Mouse (Mus musculus): Measurements from ENCODE around the gene Col6a5.

The Col6a5 gene

DNA sequence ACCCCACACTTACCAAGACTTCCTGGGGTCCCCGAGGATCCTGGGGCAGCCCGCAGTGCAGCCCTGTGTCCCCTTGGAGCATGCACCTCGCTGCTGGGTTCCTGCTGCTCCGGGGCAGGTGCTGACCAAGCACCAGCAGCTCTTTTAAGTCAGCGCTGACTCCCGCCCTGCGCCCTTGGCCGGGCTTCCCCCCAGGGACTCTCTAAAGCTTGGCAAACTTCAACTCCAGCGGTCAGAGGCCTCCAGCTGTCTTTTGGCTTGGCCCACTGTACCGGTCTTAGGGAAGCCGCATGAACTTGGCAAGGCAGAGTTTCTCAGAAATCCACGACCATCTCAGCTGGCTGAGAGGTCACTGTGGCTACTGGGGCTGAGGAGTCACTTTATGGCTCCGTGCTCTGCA, at the start of gene Col6a5:
Gene Col6a5 (minus strand): TSS at position 111 of the 400 bp plus-strand sequence.
- no peak for DNase-seq

DNA sequence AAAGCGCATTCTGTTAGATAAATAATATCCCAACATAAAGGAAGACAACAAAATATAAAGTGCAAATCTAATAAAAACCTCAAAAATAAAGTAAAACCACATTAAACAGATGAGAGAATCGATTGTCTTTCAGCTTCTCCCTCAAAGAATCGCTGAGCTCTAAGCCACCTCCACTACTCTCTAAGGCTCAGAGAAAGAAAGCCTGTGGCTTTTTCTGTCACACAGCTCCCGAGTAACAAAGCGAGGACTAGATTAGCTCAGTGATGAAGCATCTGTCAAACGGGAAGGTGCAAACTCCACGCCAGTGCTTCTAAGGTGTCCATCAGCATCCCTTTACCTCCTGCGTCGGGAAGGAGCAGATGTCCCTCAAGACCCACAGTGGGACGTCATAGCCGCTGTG, 37.5 kb upstream of the Col6a5 start:
- no peak for DNase-seq

DNA sequence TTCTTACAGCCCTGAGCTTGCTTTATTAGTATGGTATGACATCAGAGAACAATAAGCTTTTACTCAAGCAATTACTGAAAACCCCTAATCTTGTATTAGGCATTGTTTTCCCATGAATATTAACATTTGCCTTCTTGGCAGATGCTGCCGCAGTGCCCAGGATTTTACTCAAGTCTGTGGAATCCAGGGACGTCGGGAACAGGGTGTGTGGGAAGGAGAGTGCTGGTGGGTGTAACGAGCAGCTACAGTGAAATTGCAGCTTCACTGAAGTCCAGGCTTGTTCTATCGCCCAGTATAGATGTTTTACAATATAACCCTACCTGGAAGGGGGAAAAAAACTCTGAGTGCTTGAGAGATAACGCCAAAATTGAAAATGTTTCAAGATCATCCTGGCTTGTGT, 32.0 kb upstream of the Col6a5 start:
- no peak for DNase-seq

DNA sequence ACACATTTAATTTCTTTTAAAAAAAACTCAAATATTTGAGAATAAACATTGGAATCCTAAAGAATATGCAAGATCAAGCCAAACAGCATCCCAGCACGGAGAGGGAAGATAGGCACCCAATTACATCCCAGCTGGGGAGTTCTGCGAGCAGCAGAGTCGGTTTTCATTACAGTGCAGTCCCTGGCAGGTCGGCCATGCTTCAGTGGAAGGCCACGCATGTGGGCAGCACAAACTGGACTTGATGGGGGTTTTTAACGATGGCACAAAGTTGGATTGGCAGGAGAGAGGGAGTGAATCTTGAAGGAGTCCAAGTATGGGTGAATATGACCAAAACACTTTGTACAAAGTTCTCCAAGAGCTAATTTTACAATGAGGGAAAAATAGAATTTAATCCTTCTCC, 29.7 kb upstream of the Col6a5 start:
- DNase-seq = no peak

DNA sequence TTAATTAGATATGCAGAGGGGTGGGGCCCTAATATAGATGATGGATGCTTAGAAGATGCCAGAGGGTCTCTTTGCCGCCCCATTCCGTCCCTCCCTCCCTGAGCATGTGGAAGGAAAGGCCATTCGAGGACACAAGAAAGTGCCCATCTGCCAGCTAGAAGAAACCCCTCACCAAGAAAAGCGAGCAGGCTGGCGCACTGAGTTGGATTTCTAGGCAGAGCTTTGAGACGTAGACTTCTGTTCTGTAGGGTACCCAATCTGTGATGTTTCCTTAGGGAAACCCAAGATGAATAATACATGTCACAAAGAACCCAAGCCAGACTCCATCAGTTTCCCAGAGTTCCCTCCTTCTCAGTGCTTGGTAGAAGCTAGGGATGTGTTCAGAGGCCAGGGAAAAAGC, 29.0 kb upstream of the Col6a5 start:
- DNase-seq = no peak

DNA sequence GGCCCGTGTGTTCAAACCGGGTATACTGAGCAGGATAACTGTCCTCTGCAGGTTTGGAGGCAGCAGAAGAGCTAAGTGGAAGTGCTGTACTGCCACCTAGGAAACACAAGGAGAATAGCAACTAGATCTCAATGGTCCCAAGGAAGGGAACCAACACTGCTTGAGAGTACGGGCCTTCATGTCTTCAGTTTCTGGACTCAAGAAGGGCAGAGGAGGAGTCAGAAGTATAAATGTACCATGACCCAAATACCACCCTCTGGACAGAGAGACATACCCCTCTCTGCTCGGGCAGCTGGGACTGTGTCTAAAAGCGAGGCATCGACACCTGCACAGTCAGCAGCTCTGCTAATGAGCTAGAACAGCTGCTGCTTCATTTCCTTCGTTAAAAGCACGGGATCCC, 27.7 kb upstream of the Col6a5 start:
- DNase-seq = no peak

DNA sequence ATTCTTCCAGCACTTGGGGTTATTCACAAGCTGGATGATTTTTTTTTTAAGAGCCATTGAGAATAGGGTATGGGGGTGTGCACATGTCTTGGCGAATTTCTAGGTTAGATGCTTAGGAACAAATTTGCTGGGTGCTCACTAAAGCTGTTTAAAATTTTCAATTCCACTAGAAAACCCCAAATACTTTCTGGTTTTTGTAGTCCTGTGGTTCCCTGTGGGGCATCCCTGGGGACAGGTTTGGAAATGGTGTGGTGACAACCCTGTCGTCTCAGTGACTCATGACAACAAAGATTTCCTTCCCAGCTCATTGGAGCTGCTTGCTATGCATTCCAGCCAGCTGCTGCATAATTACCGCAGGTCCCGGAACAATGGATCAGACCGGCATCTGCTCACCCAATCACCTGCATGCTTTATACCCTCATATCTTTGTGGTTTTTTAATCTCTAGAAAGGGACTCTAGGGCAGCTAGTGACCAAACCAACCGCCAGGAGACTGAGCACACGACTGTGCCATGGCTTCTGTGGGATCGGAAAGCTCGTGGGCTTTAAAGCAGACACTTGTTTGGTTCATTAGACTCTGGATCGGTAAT, 24.6 kb upstream of the Col6a5 start:
- no peak for DNase-seq

DNA sequence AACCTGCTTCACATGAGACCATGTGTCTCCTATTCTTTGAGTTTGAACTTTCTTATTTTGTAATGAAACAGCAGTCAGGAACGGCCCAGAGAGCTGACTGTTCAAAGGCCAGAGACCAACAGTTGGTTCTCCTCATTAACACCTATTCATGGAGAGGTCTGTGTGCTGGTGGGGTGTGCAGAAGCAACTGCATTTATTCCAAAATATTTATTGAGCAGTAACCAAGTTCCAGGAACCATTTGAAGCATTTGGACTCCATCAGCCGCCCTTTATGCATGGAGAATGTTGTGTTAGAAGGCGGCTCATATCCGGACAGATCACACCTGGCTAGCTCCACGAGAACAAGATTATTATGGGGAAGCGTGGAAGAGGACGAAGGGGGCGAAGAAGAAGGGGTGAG, 18.0 kb upstream of the Col6a5 start:
- DNase-seq = no peak

DNA sequence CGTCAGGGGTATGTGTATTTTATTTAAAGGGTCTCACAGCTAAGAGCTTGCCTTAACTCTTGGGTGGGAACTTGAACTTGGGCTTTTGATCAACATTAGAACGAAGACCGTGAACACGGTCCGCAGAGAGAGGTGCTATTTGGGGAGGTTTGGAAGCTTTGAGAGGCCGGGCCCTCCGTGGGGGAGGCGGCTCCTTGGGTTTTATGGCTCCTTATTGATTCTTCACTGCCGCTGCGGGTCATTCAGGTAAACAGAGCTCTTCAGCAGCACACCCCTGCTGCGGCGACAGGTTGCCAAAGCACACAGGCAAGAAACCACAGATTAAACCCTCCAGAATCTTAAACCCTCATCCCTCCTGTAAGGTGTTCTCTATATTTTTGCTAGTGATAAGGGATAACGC, 16.4 kb upstream of the Col6a5 start:
- DNase-seq = no peak

DNA sequence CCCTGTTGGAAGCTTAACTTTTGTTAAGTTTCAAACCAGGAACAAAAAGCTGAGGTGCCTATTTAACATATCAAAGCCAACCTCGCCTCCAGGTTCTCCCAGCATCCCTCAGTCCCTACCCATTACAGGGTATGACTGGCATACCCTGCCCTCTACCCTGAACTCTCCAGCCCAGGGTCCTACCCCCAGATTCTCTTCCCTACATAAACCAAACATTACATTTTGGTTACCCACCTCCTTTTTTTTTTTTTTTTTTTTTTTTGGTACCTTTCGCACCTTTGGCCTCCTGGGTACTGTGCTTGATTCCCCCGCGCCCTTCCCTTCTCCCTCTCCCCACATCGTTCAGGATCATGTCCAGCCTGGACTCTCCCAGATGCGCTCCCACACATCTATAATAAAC, 15.9 kb upstream of the Col6a5 start:
- DNase-seq = no peak

DNA sequence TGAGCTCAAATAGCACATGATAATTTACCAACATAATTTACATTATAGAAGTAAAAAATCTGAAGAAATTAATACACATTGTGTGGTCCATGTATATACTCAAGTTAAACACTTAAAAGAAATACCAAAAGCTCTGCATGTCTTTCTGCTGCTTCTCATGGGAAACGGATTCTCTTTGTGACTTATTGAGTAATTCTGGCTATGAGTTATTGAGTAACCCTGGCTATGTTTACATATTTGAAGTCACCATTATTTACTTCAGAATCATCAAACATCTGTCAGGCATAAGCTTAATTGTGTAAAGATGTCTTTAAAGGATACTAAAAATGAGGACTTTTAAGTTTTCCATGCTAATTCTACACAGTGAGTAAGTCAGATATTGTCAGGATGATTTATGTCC, 13.3 kb upstream of the Col6a5 start:
- no peak for DNase-seq

DNA sequence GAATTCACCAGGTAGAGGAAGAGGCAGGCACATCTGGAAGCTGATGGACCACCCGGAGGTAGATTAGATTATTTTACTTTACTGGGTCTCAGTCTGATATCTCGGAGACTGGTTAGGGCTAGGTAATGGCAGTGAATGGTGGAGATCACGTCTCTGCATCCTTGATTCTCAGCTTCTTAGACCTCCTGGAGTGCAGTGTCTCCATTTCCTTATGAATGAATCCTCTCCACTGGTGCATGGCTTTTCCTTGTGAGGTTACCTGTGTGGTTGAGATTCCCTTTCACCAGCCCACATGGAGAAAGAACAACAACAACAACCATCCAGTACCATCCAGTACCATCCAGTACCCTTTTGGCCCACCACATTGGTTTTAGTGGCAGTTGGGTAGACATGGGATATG, 11.6 kb upstream of the Col6a5 start:
- no peak for DNase-seq

DNA sequence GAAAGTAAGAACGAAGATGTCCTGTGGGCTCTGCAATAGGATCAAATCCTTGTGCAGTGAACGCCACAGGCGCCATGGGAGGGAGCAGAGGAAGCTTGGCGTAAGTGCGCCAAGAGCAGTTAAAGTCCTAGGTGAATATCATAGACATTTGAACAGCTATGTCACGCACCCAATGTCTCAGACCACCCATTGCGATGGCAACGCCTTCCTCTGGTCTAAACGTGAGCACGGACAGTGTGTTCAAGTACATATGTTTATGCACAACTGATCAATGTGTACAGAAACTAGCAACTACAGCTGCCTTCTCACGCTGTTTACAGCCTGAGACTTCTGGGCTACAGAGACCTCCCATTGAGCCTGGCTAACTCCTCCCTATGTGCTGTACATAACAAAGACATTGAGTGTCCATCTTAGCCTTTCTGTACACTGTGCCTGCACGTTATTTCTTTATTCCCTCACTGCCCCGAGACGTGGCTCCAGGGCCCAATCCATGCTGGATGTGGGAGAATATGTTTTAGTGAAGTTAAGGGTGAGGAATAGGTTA, 11.0 kb upstream of the Col6a5 start:
- no peak for DNase-seq

DNA sequence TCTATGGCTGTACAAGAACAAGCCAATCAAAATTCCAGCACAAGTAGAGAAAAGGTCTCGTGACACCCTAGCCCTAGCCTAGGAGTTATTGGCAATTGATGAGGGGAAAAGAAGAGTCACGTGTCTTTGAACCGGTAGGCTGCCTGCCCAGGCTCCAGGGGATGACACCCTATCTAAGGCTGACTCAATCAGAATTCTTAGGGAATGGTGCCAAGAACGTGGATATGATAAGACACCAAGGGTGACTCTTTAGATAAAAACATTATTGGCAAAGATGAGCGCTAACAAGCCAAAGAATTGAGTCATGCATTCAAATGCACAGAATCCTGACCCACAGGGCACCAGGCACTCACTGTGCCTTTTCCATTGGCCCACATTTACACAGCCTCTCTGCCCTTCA, 10.5 kb upstream of the Col6a5 start:
- no peak for DNase-seq

DNA sequence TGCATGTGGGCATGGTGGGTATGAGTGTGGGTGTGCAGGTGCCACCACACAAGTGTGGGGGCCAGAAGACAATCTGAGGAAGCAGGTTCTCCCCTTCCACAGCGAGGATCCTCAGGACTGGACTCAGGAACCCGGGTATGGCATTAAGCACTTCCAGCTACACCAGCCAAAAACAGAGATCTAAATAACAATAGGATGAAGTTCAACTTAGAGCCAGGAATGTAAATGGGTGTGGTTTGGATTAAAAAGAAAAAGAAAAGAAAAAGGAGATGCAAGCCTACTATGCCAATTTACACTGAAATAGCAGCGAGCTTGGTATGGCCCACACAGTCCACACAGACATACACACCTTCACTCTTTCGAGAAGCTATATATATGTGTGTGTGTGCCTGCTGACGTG, 7.5 kb upstream of the Col6a5 start:
- DNase-seq = no peak

DNA sequence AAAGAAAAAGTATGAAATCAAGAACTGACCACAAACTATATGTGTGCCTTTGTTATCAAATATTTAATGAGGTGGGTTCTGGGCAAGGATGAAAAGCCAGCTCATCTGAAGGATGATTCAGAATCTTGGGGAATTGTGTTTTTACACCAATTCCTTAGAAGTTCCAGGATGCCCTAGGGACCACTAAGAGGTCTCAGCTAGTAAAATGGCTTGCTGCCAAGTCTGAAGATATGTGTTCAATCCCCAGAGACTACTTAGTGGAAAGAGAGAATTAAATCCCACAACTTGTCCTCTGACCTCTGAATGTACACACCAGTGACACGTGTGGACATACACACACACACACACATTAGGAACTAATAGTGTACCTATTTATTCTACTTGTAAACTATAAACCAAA, 1.3 kb downstream of the Col6a5 start:
- no peak for DNase-seq

DNA sequence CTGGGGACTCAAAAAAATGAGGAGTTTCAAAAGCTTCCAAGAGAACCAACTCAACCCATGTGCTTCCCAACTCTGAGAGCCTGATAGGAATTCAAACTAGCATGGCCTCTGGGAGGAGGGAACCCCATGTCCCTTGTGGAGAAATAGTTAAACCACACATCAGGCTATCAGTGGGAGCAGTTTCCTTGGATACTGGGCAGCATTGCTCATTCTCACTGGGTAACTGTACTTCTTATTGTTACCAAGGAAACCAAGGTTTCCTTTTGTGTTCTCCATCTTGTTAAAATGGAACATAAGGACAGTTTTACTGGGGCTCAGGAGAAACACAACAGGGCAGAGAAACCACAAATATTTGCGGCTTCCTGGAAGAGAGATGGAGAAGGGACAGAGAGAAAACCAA, 10.7 kb downstream of the Col6a5 start:
- no peak for DNase-seq

DNA sequence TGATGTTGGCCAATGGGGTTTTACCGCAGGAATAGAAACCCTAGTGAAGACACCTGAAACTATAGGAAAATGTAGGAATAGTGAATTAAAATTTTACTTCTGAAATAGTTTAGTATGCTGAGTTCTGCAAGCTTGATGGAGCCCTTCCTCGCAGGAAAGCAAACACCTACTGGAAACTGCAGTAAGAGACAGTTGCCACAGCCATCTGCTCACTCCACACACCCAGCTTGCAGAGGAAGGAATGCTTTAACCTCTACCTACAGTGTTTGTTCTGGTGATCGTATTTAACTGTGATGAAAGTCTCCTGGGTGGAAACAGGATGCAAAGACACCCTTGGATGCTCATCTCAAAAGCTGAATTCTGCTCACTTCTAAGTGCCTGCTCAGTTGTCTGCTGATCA, 12.9 kb downstream of the Col6a5 start:
- DNase-seq = no peak

DNA sequence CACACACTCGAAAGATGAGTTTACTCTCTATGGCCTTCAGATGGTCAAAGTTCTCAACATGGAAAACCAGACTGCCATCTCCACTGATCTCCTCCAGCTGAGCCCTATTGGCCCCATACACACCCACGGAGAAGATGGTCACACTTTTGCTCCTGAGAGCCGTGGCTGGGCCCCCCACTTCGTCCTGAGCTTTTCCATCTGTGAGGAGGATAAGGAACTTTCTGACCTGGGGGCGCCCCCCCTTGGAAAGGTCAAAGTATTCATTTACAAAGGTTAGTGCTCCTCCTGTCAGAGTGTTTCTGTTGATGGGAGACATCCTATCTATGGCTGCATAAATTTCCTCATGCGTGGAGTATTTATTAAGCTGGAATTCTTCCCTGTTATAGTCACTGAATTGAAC, 26.6 kb downstream of the Col6a5 start:
- no peak for DNase-seq

DNA sequence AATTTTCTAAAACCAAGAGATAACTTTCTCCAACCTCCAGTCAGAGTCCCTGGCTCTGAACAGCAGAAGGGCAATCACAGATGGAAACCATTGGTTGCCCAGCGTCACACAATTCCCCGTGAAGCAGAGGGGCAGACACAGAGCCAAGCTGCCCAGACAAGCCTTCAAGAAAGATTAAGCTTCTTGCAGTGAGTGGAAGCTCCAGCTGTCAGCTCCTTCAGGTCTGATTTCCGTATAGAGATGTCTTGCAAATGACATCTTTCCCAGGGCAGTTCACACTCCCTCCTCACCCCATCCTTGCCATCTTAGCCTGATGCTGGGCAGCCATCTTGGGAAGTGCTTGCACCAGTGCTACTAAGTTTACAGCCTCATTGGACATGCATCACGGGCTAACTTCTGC, 31.2 kb downstream of the Col6a5 start:
- DNase-seq = no peak

DNA sequence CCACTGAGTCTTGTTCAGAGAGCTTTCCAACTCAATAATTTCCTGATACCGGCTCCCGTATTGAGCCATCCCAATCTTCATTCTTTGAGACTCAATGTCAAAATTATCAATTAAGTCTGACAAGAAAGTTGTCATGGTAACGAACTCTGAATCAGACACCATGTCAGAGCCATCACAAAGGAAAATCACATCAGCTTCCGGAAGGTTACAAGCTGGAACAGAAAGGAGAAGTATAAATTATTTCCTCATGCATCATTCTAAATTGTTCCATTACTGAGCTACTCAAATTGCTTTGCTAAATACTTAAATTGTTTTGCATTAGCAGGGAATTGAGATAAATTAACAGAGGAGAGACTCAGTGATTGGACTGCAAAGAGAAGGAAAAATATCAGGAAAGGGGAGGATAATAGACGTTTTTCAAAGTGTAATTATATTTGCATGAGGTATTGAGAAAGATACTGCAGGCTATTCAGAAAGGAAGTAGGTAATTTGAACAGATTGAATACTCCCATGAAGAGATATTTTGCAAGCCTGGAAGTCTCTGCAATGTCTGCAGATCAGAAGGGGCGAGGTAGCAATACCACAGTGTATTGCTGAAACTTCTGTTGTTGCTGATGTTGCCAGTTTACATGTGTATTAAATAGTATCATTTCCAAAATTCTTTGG, 31.9 kb downstream of the Col6a5 start:
- no peak for DNase-seq

DNA sequence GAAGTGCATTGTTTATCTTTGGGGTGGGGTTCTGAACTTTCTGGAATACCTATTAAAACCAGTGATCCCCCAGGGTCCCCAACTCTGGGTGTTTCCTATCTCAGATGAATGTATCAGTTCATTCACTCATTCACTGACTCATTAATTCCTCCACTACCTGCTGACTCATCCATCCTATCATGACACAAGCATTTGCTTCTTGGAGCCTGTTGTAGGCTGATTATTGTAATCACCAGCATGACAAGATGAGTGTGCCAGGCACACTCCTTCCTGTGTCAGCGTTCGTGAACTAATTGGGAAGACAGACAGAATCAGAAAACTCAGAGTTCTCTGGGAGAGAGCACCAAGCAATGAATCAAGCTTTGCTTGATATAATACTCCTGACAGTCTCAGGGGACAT, 36.8 kb downstream of the Col6a5 start:
- DNase-seq = no peak

DNA sequence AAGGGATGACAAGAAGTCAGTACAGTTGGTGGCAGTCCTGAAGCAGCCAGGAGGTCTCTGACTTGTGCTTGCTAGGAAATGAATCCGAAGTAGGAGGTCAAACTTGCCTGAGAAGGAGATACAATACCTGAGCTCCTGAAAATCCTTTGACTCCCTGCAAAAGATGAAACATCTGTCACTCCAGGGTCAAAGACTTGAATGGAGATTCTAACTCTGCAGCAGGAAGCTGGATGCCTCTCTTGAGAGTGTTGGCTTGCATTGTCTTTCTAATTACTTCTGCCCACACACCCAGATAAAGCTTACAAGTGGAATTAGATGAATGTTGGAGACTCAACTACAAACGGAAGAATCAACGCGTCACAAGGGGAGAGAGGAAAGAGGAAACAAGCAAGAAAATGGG, 45.3 kb downstream of the Col6a5 start:
- no peak for DNase-seq

DNA sequence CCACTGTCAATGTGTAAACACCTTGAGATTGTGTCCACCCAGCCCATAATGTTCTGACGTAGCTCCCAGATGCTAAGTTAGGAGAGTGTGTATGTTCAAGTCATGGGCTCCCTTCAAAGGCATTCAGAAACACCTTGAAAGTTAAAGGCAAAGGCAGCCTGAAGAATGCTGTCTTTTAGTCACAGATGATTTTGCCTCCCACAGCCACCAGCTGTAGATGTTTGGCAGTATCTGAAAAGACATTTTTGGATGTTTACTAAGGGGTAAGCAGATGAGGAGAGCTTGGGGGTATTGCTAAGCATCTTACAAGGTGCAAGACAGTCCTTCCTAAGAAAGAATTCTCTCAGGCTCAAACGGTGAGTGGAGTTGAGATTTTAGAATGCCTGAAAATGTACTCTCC, 50.3 kb downstream of the Col6a5 start:
- no peak for DNase-seq

DNA sequence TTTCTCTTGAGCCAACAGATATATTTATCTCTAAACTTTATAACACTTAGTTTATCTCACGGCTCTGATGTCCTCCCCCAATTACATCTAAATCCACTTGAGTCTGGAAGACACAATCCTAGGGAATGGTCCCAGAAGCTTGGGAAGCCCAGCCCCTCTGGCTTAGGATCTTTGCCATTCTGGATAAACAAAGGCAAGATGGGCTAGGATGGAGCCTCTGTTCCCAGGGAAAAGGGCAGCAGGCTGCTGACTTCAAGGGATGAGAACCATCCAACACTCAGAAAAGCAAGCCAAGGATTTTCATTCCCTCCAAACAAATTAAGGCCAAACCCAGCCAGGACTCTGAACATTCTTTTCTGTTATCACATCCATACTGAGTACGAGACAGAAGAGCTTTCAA, 51.1 kb downstream of the Col6a5 start:
- DNase-seq = no peak

Data from B cell, adult 2 months (primary cell).